Mouse (Mus musculus) forebrain, embryonic 10.5 days (tissue): ENCODE data around the gene Rab25. TPM values are rescaled to one million over a fixed set of nuclear protein-coding genes. Genes with fewer than 3 reads are reported as not detected.
A peak's percentile ranks its signal among the peaks of the same experiment; 100 is the strongest.

Experiments used
- DNase-seq: peaks from one replicate; pipeline ENCODE4 v3.0.0-alpha.2; 2017; ENCODE audit warnings: low spot score; ENCODE audit errors: extremely low spot score
- H3K27ac ChIP-seq: fragments of 300-500 bp; sonication (generic); 2 replicates; pipeline ENCODE4 v1.5.1; 2016; ENCODE audit warnings: mild to moderate bottlenecking
- H3K27me3 ChIP-seq: fragments of 300-500 bp; sonication (generic); 2 replicates; pipeline ENCODE4 v1.6.1; 2016; ENCODE audit warnings: mild to moderate bottlenecking; ENCODE audit not compliant: poor library complexity, severe bottlenecking
- H3K36me3 ChIP-seq: fragments of 300-500 bp; sonication (generic); replicated peaks from 2 replicates; pipeline ENCODE4 v1.6.1; 2016; ENCODE audit warnings: mild to moderate bottlenecking, moderate library complexity
- H3K4me1 ChIP-seq: fragments of 300-500 bp; sonication (generic); 2 replicates; pipeline ENCODE4 v1.6.1; 2016
- H3K4me3 ChIP-seq: fragments of 300-500 bp; sonication (generic); 2 replicates; pipeline ENCODE4 v1.5.1; 2016; ENCODE audit warnings: mild to moderate bottlenecking, moderate library complexity
- H3K9me3 ChIP-seq: fragments of 300-500 bp; sonication (generic); 2 replicates; pipeline ENCODE4 v1.6.1; 2016; ENCODE audit warnings: mild to moderate bottlenecking, moderate library complexity
- WGBS: fragments of 180-500 bp; shearing (Covaris S2); methylation state at CpG from one replicate; pipeline ENCODE4 v1.1.7; 2016; 5-methylcytosine and 5-hydroxymethylcytosine counted together
- polyA plus RNA-seq: library from polyadenylated mRNA; unstranded; fragments of >200 nt; fragmentation: Nextera tagmentation; extraction: Ambion mirVana; gene quantifications from 2 replicates; pipeline ENCODE4 v1.2.1, GENCODE M21; 2016

Gene Rab25
- polyA plus RNA-seq, 1 experiment from 2014 or later = 2.8 TPM

DNA sequence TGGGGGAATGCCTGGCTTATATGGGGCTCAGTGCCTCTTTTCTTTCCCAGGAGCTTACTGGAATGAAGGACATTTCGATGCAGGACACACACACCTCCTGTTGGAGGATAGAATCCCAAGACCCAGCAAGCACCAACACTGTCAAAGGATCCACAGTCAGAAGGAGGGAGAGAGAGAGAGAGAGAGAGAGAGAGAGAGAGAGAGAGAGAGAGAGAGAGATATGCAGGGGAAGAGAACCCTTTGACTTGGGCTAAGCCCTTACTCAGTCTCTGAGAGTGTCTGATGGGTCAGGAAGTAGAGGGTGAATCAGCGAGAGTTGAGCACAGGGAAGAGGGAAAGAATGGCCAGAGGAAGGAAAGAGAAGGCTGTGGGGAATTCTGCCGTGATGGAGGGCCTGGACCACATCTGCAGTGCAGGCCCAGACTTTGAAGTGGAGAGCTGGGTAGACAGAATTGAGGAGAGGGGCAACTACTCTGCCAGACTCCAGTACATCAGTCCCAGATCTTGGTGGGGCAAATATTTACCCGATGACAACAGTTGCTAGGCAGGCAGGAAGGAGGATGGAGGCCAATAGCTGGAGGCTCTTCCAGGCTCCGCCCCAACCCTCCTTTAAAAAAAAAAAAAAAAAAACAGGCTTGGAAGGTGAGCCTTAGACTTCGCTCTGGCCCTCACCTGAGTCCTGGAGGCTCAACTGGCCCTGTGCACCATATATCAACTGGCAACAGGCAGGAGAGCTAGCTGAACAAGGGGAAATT, 35.8 kb downstream of the Rab25 start:
- WGBS = 45% methylated on average over 6 of the region's 6 CpGs
- no peaks in the 10 kb centered on the region; the same call in 1 of the 2 replicates for H3K27me3 ChIP-seq
- no peaks in the 10 kb centered on the region for H3K36me3 ChIP-seq
- peaks cover 57% of the 10 kb centered on the region for H3K4me1 ChIP-seq
- H3K4me3 ChIP-seq = peak overlapping the region; percentile 5; the same call in 1 of the 2 replicates
- peak overlapping the region; percentile 86 for H3K27ac ChIP-seq
- H3K9me3 ChIP-seq = no peaks in the 10 kb centered on the region
- no peak for DNase-seq

GRCm38 (mm10) chr3:88511559-88511958, 36.5 kb downstream of the Rab25 start:
- no peak for DNase-seq
- H3K27me3 ChIP-seq = no peaks in the 10 kb centered on the region; the same call in 1 of the 2 replicates
- H3K4me3 ChIP-seq = no peak overlapping the region
- WGBS = 64% methylated on average over 4 of the region's 4 CpGs
- no peaks in the 10 kb centered on the region for H3K9me3 ChIP-seq
- peaks cover 65% of the 10 kb centered on the region for H3K4me1 ChIP-seq
- no peaks in the 10 kb centered on the region for H3K36me3 ChIP-seq
- H3K27ac ChIP-seq = peak overlapping the region; percentile 86

DNA sequence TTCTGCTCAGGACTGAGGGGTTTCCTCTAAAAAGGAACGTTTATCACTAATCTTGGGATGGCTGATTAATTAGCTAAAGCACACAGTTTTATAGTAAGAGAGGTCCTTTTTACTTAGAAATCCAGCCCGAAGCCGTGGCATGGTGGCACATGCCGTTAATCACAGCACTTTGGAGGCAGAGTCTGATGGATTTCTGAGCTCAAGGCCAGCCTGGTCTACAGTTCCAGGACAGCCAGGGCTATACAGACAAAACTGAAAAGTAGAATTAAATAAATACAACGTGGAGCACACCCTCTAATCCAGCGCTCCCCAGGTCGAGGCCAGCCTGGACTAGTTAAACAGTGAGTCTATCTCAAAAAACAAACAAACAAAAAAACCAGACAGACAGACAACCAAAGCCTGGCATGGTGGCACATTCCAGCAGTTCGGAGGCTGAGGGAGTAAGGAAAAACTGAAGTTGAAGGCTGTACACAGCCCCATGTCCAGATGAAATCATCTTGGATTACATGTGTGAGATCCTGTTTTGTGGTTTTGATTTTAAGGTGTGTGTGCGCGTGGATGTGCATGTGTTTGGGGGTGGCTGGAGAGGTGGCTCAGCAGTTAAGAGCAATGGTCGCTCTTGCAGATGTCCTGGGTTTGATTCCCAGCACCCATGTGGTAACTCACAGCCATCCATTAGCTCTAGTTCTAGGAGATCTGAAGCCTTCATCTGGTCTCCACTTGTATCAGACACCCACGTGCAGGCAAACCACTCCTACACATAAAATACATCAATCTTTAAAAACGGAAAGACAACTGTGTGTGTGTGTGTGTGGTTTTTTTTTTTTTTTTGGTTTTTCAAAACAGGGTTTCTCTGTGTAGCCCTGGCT, 37.4 kb downstream of the Rab25 start:
- no peak for DNase-seq
- H3K4me3 ChIP-seq = peak overlapping the region; percentile 48
- H3K27me3 ChIP-seq = peaks cover under 1% of the 10 kb centered on the region
- no peaks in the 10 kb centered on the region for H3K9me3 ChIP-seq
- no peaks in the 10 kb centered on the region for H3K36me3 ChIP-seq
- peak overlapping the region; percentile 86 for H3K27ac ChIP-seq
- peaks cover 70% of the 10 kb centered on the region for H3K4me1 ChIP-seq
- 58% methylated on average over 13 of the region's 13 CpGs for WGBS

GRCm38 (mm10) chr3:88509692-88510420, 38.2 kb downstream of the Rab25 start, which contains the start of gene Lmna:
Gene Lmna, minus strand, starts transcription at chr3:88509956.
- Histone ChIP-seq H3K36me3 (no peaks in the 10 kb centered on the region), H3K27ac (peak within 1 kb of the TSS; percentile 86), H3K4me1 (peaks cover 78% of the 10 kb centered on the region), H3K9me3 (no peaks in the 10 kb centered on the region), H3K4me3 (peak within 1 kb of the TSS; percentile 48), H3K27me3 (peaks cover 8% of the 10 kb centered on the region)
- WGBS = 1% methylated on average over 31 of the region's 31 CpGs
- peak; percentile 93 for DNase-seq

- DNase-seq = no peak
- peaks cover 76% of the 10 kb centered on the region for H3K4me1 ChIP-seq
- 75% methylated on average over 3 of the region's 3 CpGs for WGBS
Observed at GRCm38 (mm10) chr3:88509250-88509649, 38.9 kb downstream of the Rab25 start.

GRCm38 (mm10) chr3:88505765-88506164, 42.3 kb downstream of the Rab25 start:
- Histone ChIP-seq H3K27ac (peak overlapping the region; percentile 62), H3K4me3 (no peak overlapping the region), H3K4me1 (peaks cover 76% of the 10 kb centered on the region), H3K27me3 (peaks cover 47% of the 10 kb centered on the region), H3K36me3 (no peaks in the 10 kb centered on the region), H3K9me3 (no peaks in the 10 kb centered on the region)
- 42% methylated on average over 7 of the region's 7 CpGs for WGBS
- DNase-seq = no peak

More at GRCm38 (mm10) chr3:88509250-88509649, 38.9 kb downstream of the Rab25 start:
- H3K4me3 ChIP-seq = peak overlapping the region; percentile 48
- no peaks in the 10 kb centered on the region for H3K9me3 ChIP-seq
- peak overlapping the region; percentile 86 for H3K27ac ChIP-seq
- H3K27me3 ChIP-seq = peaks cover 12% of the 10 kb centered on the region
- H3K36me3 ChIP-seq = no peaks in the 10 kb centered on the region

DNA sequence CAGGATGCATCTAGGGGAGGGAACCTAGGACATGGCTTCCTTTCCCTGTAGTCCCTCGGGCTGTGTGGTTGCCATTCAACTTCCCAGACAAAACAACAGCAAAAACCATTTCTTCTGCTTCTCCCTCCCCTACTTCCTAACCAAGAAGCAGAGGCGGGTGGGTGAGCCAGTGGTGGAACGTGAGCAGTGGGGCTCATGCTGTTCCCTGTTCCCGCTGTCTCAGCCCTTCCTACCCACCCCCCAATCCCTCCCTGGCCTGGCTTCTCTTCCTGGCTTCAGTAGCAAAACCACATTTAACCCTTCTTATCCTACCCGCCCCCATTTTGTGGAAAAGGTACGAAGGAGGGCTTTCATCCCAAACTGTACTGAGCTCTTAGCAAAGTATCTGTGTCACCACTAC, 43.0 kb downstream of the Rab25 start:
- DNase-seq = no peak
- Histone ChIP-seq H3K4me3 (no peak overlapping the region), H3K4me1 (peaks cover 72% of the 10 kb centered on the region), H3K9me3 (no peaks in the 10 kb centered on the region), H3K27ac (no peak overlapping the region), H3K27me3 (peaks cover 54% of the 10 kb centered on the region), H3K36me3 (no peaks in the 10 kb centered on the region)
- 69% methylated on average over 6 of the region's 6 CpGs for WGBS

GRCm38 (mm10) chr3:88503881-88504746, 44.0 kb downstream of the Rab25 start:
- Histone ChIP-seq H3K4me1 (peaks cover 63% of the 10 kb centered on the region), H3K27ac (no peak overlapping the region)
- no peak for DNase-seq

GRCm38 (mm10) chr3:88503505-88503863, 44.6 kb downstream of the Rab25 start:
- peaks cover 61% of the 10 kb centered on the region for H3K4me1 ChIP-seq
- H3K4me3 ChIP-seq = peak overlapping the region; percentile 61
- no peaks in the 10 kb centered on the region for H3K36me3 ChIP-seq
- H3K27me3 ChIP-seq = peaks cover 56% of the 10 kb centered on the region
- H3K27ac ChIP-seq = peak overlapping the region; percentile 76
- no peaks in the 10 kb centered on the region for H3K9me3 ChIP-seq
- no peak for DNase-seq
- WGBS = 13% methylated on average over 4 of the region's 4 CpGs

More at GRCm38 (mm10) chr3:88503881-88504746, 44.0 kb downstream of the Rab25 start:
- Histone ChIP-seq H3K9me3 (no peaks in the 10 kb centered on the region), H3K36me3 (no peaks in the 10 kb centered on the region), H3K4me3 (no peak overlapping the region), H3K27me3 (peaks cover 56% of the 10 kb centered on the region)
- 44% methylated on average over 8 of the region's 8 CpGs for WGBS

- peak; percentile 55 for DNase-seq
- peaks cover 61% of the 10 kb centered on the region for H3K4me1 ChIP-seq
- H3K27me3 ChIP-seq = peaks cover 56% of the 10 kb centered on the region
- H3K36me3 ChIP-seq = no peaks in the 10 kb centered on the region
- no peaks in the 10 kb centered on the region for H3K9me3 ChIP-seq
- peak overlapping the region; percentile 61 for H3K4me3 ChIP-seq
- under 1% methylated on average over 55 of the region's 55 CpGs for WGBS
- H3K27ac ChIP-seq = peak overlapping the region; percentile 76
Observed at GRCm38 (mm10) chr3:88502641-88503504, 45.2 kb downstream of the Rab25 start.

DNA sequence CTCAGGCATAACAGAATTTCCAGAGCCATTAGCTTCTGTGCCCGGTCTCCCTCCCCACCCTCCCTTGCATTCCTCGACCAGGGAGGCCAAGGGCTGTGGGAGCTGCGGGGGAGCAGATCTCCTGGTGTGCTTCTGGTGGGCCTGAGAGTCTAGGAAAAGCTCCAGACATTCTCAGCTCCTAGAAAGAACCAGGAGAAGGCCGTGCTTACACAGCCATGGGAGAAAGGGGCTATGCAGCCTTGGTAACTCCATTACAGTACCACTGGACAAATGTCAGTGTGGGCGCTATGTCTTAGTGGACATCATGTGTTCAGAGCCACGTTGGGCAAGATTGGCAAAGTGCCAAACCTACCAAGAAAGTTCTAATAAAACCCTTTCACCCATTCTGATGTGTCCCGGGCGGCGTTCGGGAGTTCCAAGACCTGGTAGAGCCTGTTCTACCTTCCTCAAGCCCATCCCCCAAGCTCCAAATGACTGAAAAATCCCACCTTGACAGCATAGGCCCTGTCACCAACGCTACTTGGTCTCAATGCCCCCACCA, 46.0 kb downstream of the Rab25 start:
- Histone ChIP-seq H3K36me3 (no peaks in the 10 kb centered on the region), H3K9me3 (no peaks in the 10 kb centered on the region), H3K4me3 (peak overlapping the region; percentile 61), H3K27me3 (peaks cover 56% of the 10 kb centered on the region), H3K4me1 (peaks cover 58% of the 10 kb centered on the region), H3K27ac (peak overlapping the region; percentile 76)
- no peak for DNase-seq
- WGBS = 17% methylated on average over 11 of the region's 11 CpGs
